Mouse (Mus musculus): ENCODE measurements around the gene Slc9a5. TPM values are rescaled to one million over a fixed set of nuclear protein-coding genes. Genes with fewer than 3 reads are reported as not detected.

Gene Slc9a5
- total RNA-seq, 4 experiments from 2014 or later: 13.9 to 15.4 (median 14.4) TPM

DNA sequence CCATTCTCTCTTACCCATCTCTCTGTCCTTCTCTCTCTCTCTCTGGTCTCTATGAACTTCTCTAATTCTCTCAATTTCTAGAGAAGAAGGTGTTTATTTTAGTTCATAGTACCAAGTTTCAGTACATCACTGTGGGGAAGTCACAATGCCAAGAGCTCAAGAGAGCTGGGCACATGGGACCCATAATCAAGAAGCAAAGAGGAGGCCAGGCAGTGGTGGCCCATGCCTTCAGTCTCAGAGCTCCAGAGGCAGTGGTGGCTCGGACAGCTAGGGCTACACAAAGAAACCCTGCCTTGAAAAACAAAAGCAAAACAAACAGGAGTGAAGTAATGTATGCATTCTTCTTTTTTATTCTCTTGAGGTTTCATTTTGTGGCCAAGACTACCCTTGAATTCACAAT lies 55.9 kb downstream of the Slc9a5 start:
- no peak for DNase-seq (ENCODE audit: low spot score in 2 of 2)

- DNase-seq (ENCODE audit: low spot score in 2 of 2): peak in 1 of 2 experiments; percentile 34
These were observed 57.8 kb downstream of the Slc9a5 start for GRCm38 (mm10) chr8:105406416-105406815.

DNA sequence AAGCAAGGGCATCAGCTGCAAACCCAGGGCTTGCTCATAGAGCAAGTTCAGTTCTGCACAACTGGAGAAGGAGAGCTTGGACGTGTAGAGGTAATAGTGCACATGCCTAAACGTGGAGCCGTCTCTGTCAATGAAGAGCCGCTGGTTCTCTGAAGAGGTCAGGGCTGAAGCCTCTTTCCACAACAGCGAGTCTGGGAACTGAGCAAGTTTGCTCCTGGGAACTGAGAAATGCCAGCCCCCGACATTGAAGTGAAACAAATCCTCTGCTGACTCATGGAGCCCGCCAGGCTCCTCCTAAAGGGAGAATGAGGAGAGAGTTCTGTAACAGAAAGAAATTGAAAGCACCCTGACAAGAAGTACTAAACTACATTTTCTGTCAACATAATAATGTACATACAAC lies 59.7 kb downstream of the Slc9a5 start:
- DNase-seq (ENCODE audit: low spot score in 2 of 2): no peak

DNA sequence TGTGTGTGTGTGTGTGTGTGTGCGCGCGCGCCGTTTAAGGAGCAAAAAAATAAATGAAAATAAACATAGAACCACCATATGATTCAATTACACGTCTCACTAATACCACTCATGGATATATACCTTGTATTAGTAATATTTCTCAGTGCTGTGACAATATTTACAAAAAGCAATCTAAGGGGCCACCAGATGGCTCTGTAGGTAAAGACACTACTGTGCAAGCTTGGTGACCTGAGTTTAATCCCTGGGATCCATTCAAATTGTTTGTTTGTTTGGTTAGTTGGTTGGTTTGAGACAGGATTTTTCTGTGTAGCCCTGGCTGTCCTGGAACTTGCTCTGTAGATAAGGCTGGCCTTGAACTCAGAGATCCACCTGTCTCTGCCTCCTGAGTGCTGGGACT lies 61.3 kb downstream of the Slc9a5 start:
- no peak for DNase-seq (ENCODE audit: low spot score in 2 of 2)

DNA sequence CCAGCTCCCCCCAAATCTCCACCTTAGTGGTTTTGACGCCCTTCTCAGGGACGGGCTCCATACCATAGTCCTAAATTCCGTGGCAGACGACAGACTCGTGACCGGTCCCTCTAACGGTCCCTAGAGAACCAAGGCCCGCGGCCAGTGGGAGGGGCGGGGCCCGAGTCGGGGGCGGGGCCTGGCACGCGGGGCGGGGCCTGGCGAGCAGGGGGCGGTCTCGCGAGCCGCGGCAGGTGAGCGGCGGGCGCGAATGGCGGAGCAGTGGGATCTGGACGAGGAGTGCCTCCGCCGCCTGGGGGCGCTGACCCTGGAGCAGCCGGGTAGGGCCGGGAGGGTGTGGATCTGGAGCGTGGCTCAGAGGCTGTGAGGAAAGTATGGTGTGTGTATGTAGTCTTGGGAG lies 64.7 kb downstream of the Slc9a5 start, which contains the start of the genes Kctd19 and Lrrc36:
Kctd19 (minus strand) TSS at position 112 of the 400 bp plus-strand sequence.
Lrrc36 (plus strand) TSS at position 181 of the 400 bp plus-strand sequence.
- DNase-seq (ENCODE audit: low spot score in 2 of 2): no peak

GRCm38 (mm10) chr8:105418992-105419391 lies 70.3 kb downstream of the Slc9a5 start:
- DNase-seq (ENCODE audit: low spot score in 2 of 2): no peak

Small RNA genes lying within 50 kb of the gene (microRNA-seq; reads per million reads assigned to microRNA genes)
- 0 reads per million in 2 experiments for gene Gm27320
- gene Mir328: 12,191 to 16,863 reads per million in 2 experiments

Other genes starting within 250 kb of the Slc9a5 start
- gene Ces4a, start 217.0 kb upstream of the Slc9a5 start, total RNA-seq (2022): not detected
- gene Cbfb, start 178.2 kb upstream of the Slc9a5 start, total RNA-seq (2022): 10 to 100 TPM; 19.5 to 27.1 (median 23.1) TPM
- gene D230025D16Rik, start 123.7 kb upstream of the Slc9a5 start, total RNA-seq (2022): 10 to 100 TPM; 34.1 to 38.6 (median 36.6) TPM
- 1 to 10 TPM; 3.0 to 4.0 (median 3.8) TPM for gene B3gnt9, start 93.7 kb upstream of the Slc9a5 start, total RNA-seq (2022)
- gene Tradd, start 84.2 kb upstream of the Slc9a5 start, total RNA-seq (2022): 10 to 100 TPM in 1 of 4 experiments, 1 to 10 TPM in 3; 9.2 to 10.1 (median 9.8) TPM
- gene Fbxl8, start 84.2 kb upstream of the Slc9a5 start, total RNA-seq (2022): 1 to 10 TPM; 1.2 to 1.5 (median 1.5) TPM
- gene Hsf4, start 79.0 kb upstream of the Slc9a5 start, total RNA-seq (2022): 10 to 100 TPM; 10.6 to 12.9 (median 12.0) TPM
- gene Nol3, start 72.7 kb upstream of the Slc9a5 start, total RNA-seq (2022): 10 to 100 TPM in 2 of 4 experiments, 1 to 10 TPM in 2; 8.2 to 14.0 (median 11.6) TPM
- gene 4931428F04Rik, start 59.0 kb upstream of the Slc9a5 start, total RNA-seq (2022): 10 to 100 TPM; 20.4 to 25.4 (median 21.7) TPM
- 1 to 10 TPM in 2 of 4 experiments, under 1 TPM in 2; 0.89 to 2.1 (median 1.0) TPM for gene Exoc3l, start 52.7 kb upstream of the Slc9a5 start, total RNA-seq (2022)
- gene E2f4, start 51.2 kb upstream of the Slc9a5 start, total RNA-seq (2022): 10 to 100 TPM; 36.4 to 38.9 (median 37.6) TPM
- 1 to 10 TPM in 2 of 4 experiments, under 1 TPM in 2; 0.63 to 2.3 (median 1.4) TPM for gene Elmo3, start 43.2 kb upstream of the Slc9a5 start, total RNA-seq (2022)
- 10 to 100 TPM in 1 of 4 experiments, 1 to 10 TPM in 3; 6.7 to 10.1 (median 8.7) TPM for gene Lrrc29, start 22.6 kb upstream of the Slc9a5 start, total RNA-seq (2022)
- 10 to 100 TPM; 40.2 to 47.2 (median 43.3) TPM for gene Tmem208, start 22.5 kb upstream of the Slc9a5 start, total RNA-seq (2022)
- 1 to 10 TPM; 2.4 to 6.3 (median 5.2) TPM for gene Fhod1, start 890 bp upstream of the Slc9a5 start, total RNA-seq (2022)
- 1 to 10 TPM in 2 of 4 experiments, under 1 TPM in 2; 0.70 to 1.8 (median 0.95) TPM for gene Plekhg4, start 24.4 kb downstream of the Slc9a5 start, total RNA-seq (2022)
- not detected for gene Kctd19, start 64.7 kb downstream of the Slc9a5 start, total RNA-seq (2022)
- 1 to 10 TPM in 2 of 4 experiments, under 1 TPM in 2; 0.73 to 1.4 (median 1.1) TPM for gene Lrrc36, start 64.7 kb downstream of the Slc9a5 start, total RNA-seq (2022)
- gene Tppp3, start 122.7 kb downstream of the Slc9a5 start, total RNA-seq (2022): 10 to 100 TPM; 42.2 to 55.5 (median 47.9) TPM
- 10 to 100 TPM; 35.1 to 41.2 (median 40.8) TPM for gene Zdhhc1, start 148.1 kb downstream of the Slc9a5 start, total RNA-seq (2022)
- gene Hsd11b2, start 169.9 kb downstream of the Slc9a5 start, total RNA-seq (2022): not detected
- gene Atp6v0d1, start 217.2 kb downstream of the Slc9a5 start, total RNA-seq (2022): 100 to 1,000 TPM; 258 to 301 (median 285) TPM